Mouse (Mus musculus) liver, postnatal 0 days (tissue): ENCODE measurements around the gene Atad5.

ENCODE experiments used
- CTCF ChIP-seq: sonication (generic); IDR thresholded peaks from 2 replicates; pipeline ENCODE4 v1.5.1; 2016; ENCODE audit warnings: antibody characterized with exemption, low read depth
- EP300 ChIP-seq: IDR thresholded peaks from 2 replicates; pipeline ENCODE4 v1.6.1; 2016; ENCODE audit warnings: antibody characterized with exemption, low read depth, mild to moderate bottlenecking

- TF ChIP-seq CTCF, result no peak
- TF ChIP-seq EP300, result no peak
These were observed 16.8 kb upstream of the Atad5 start for GRCm38 (mm10) chr11:80072365-80072764.
